Mouse (Mus musculus) forebrain, embryonic 11.5 days (tissue): ENCODE measurements around the gene Slc28a1. TPM values are rescaled to one million over a fixed set of nuclear protein-coding genes. Genes with fewer than 3 reads are reported as not detected.

ENCODE experiments used
- ATAC-seq: fragments of 200-750 bp; cut with Nextera tagmentation; replicated peaks from 2 replicates; pipeline ENCODE4 v1.8.0; 2017; ENCODE audit warnings: moderate TSS enrichment; ENCODE audit not compliant: low FRiP score
- DNase-seq: peaks from one replicate; pipeline ENCODE4 v3.0.0-alpha.2; 2017; ENCODE audit warnings: low spot score
- H3K27ac ChIP-seq: fragments of 300-500 bp; sonication (generic); 2 replicates; pipeline ENCODE4 v1.5.1; 2014; ENCODE audit warnings: low read depth, low read length
- H3K27me3 ChIP-seq: fragments of 300-500 bp; sonication (generic); 2 replicates; pipeline ENCODE4 v1.6.1; 2014; ENCODE audit warnings: mild to moderate bottlenecking, low read length, mixed read lengths; ENCODE audit not compliant: control insufficient read depth, insufficient read depth
- H3K36me3 ChIP-seq: fragments of 300-500 bp; sonication (generic); 2 replicates; pipeline ENCODE4 v1.6.1; 2014; ENCODE audit warnings: mild to moderate bottlenecking, low read length, moderate library complexity, mixed read lengths; ENCODE audit not compliant: control insufficient read depth, insufficient read depth
- H3K4me1 ChIP-seq: fragments of 300-500 bp; sonication (generic); replicated peaks from 2 replicates; pipeline ENCODE4 v1.6.1; 2014; ENCODE audit warnings: low read length, mixed read lengths; ENCODE audit not compliant: control insufficient read depth, insufficient read depth
- H3K4me2 ChIP-seq: fragments of 300-500 bp; sonication (generic); 2 replicates; pipeline ENCODE4 v1.6.1; 2014; ENCODE audit warnings: low read depth, mild to moderate bottlenecking, low read length, moderate library complexity, mixed read lengths; ENCODE audit not compliant: severe bottlenecking
- H3K4me3 ChIP-seq: fragments of 300-500 bp; sonication (generic); 2 replicates; pipeline ENCODE4 v1.5.1; 2014; ENCODE audit warnings: low read depth, low read length
- H3K9ac ChIP-seq: fragments of 300-500 bp; sonication (generic); 2 replicates; pipeline ENCODE4 v1.6.1; 2014; ENCODE audit warnings: low read length
- H3K9me3 ChIP-seq: fragments of 300-500 bp; sonication (generic); 2 replicates; pipeline ENCODE4 v1.6.1; 2016; ENCODE audit warnings: low read length, mixed read lengths; ENCODE audit not compliant: control insufficient read depth
- WGBS: fragments of 180-500 bp; shearing (Covaris S2); extraction: QIAGEN DNeasy Blood & Tissue Kit; methylation state at CpG from one replicate; pipeline ENCODE4 v1.1.7; 2014; 5-methylcytosine and 5-hydroxymethylcytosine counted together
- polyA plus RNA-seq: library from polyadenylated mRNA; unstranded; fragments of >200 nt; fragmentation: Nextera tagmentation; extraction: Ambion mirVana; gene quantifications from 2 replicates; pipeline ENCODE4 v1.2.1, GENCODE M21; 2014

Gene Slc28a1
- polyA plus RNA-seq, 1 experiment from 2014 or later: not detected

GRCm38 (mm10) chr7:81093420-81093965 lies 21.1 kb upstream of the Slc28a1 start:
- Histone ChIP-seq H3K4me1 (no peaks in the 10 kb centered on the region), H3K27ac (no peak overlapping the region), H3K4me2 (no peak overlapping the region), H3K4me3 (no peak overlapping the region), H3K9ac (no peak overlapping the region), H3K36me3 (no peaks in the 10 kb centered on the region), H3K9me3 (no peaks in the 10 kb centered on the region), H3K27me3 (no peaks in the 10 kb centered on the region)
- WGBS: 56% methylated on average over 18 of the region's 18 CpGs
- ATAC-seq: no peak
- no peak for DNase-seq

- Histone ChIP-seq H3K27ac (no peak overlapping the region), H3K9ac (no peak overlapping the region), H3K9me3 (no peaks in the 10 kb centered on the region), H3K27me3 (no peaks in the 10 kb centered on the region), H3K4me2 (no peak overlapping the region), H3K4me3 (no peak overlapping the region), H3K4me1 (no peaks in the 10 kb centered on the region), H3K36me3 (no peaks in the 10 kb centered on the region)
- no peak for ATAC-seq
- DNase-seq: no peak
- WGBS: 73% methylated on average over 6 of the region's 6 CpGs
Observed at GRCm38 (mm10) chr7:81094104-81094757, 20.4 kb upstream of the Slc28a1 start.

- WGBS: 85% methylated on average over 5 of the region's 5 CpGs
- H3K4me2 ChIP-seq: no peak overlapping the region
- H3K27me3 ChIP-seq: no peaks in the 10 kb centered on the region
- no peak overlapping the region for H3K4me3 ChIP-seq
- H3K4me1 ChIP-seq: no peaks in the 10 kb centered on the region
- no peaks in the 10 kb centered on the region for H3K36me3 ChIP-seq
- DNase-seq: no peak
- ATAC-seq: no peak
- no peaks in the 10 kb centered on the region for H3K9me3 ChIP-seq
- H3K27ac ChIP-seq: no peak overlapping the region
- no peak overlapping the region for H3K9ac ChIP-seq
Observed at GRCm38 (mm10) chr7:81100341-81100740, 14.3 kb upstream of the Slc28a1 start.

GRCm38 (mm10) chr7:81102854-81103253 lies 11.7 kb upstream of the Slc28a1 start:
- Histone ChIP-seq H3K4me1 (no peaks in the 10 kb centered on the region), H3K27ac (no peak overlapping the region), H3K36me3 (no peaks in the 10 kb centered on the region), H3K9ac (no peak overlapping the region), H3K4me3 (no peak overlapping the region), H3K4me2 (no peak overlapping the region), H3K27me3 (no peaks in the 10 kb centered on the region), H3K9me3 (no peaks in the 10 kb centered on the region)
- WGBS: 91% methylated on average over 7 of the region's 7 CpGs
- no peak for ATAC-seq
- no peak for DNase-seq

- Histone ChIP-seq H3K4me3 (no peak overlapping the region), H3K9ac (no peak overlapping the region), H3K4me2 (no peak overlapping the region), H3K4me1 (no peaks in the 10 kb centered on the region), H3K27me3 (no peaks in the 10 kb centered on the region), H3K9me3 (no peaks in the 10 kb centered on the region), H3K36me3 (no peaks in the 10 kb centered on the region), H3K27ac (no peak overlapping the region)
- WGBS: 72% methylated on average over 4 of the region's 4 CpGs
- ATAC-seq (no peak), DNase-seq (no peak)
Observed at GRCm38 (mm10) chr7:81105525-81105924, 9.1 kb upstream of the Slc28a1 start.

- no peak overlapping the region for H3K27ac ChIP-seq
- 93% methylated on average over 5 of the region's 5 CpGs for WGBS
- H3K4me1 ChIP-seq: no peaks in the 10 kb centered on the region
- H3K9me3 ChIP-seq: no peaks in the 10 kb centered on the region
- no peak for DNase-seq
- H3K4me2 ChIP-seq: no peak overlapping the region
- no peak overlapping the region for H3K9ac ChIP-seq
- no peaks in the 10 kb centered on the region for H3K27me3 ChIP-seq
- H3K4me3 ChIP-seq: no peak overlapping the region
- no peaks in the 10 kb centered on the region for H3K36me3 ChIP-seq
- ATAC-seq: no peak
Observed at GRCm38 (mm10) chr7:81108226-81108625, 6.4 kb upstream of the Slc28a1 start.

- WGBS: 70% methylated on average over 9 of the region's 9 CpGs
- H3K9ac ChIP-seq: no peak overlapping the region
- no peaks in the 10 kb centered on the region for H3K4me1 ChIP-seq
- no peak overlapping the region for H3K4me3 ChIP-seq
- no peak overlapping the region for H3K4me2 ChIP-seq
- no peaks in the 10 kb centered on the region for H3K27me3 ChIP-seq
- DNase-seq (no peak), ATAC-seq (no peak)
- no peak overlapping the region for H3K27ac ChIP-seq
- H3K36me3 ChIP-seq: no peaks in the 10 kb centered on the region
- H3K9me3 ChIP-seq: no peaks in the 10 kb centered on the region
Observed at GRCm38 (mm10) chr7:81109717-81110651, 4.6 kb upstream of the Slc28a1 start.

GRCm38 (mm10) chr7:81110791-81111190 lies 3.8 kb upstream of the Slc28a1 start:
- Histone ChIP-seq H3K4me3 (no peak overlapping the region), H3K4me1 (no peaks in the 10 kb centered on the region), H3K9me3 (no peaks in the 10 kb centered on the region), H3K9ac (no peak overlapping the region), H3K4me2 (no peak overlapping the region), H3K36me3 (no peaks in the 10 kb centered on the region), H3K27ac (no peak overlapping the region), H3K27me3 (no peaks in the 10 kb centered on the region)
- no peak for ATAC-seq
- no peak for DNase-seq
- 92% methylated on average over 4 of the region's 4 CpGs for WGBS
